Mouse (Mus musculus) adrenal gland, postnatal 4 days (tissue): ENCODE results near the gene Mblac2. TPM values are rescaled to one million over a fixed set of nuclear protein-coding genes. Genes with fewer than 3 reads are reported as not detected.

Experiments
- DNase-seq, 2 experiments: peaks; one replicate each; pipeline ENCODE4 v3.0.0; 2021 to 2022; ENCODE audit warnings: low spot score in 2 of 2, mixed read lengths in 2 of 2
- total RNA-seq, 2 experiments: library from RNA; stranded (reverse); gene quantifications; 2 replicates each; pipeline ENCODE4 v1.2.3; 2021

Gene Mblac2
- total RNA-seq, 2 experiments from 2014 or later, result 9.7 to 10.4 TPM

GRCm38 (mm10) chr13:81730362-81730761, 19.2 kb downstream of the Mblac2 start:
- no peak for DNase-seq

- DNase-seq, result no peak
Measured at GRCm38 (mm10) chr13:81736606-81737005, 25.5 kb downstream of the Mblac2 start.

- DNase-seq, result no peak
Measured at GRCm38 (mm10) chr13:81740898-81741297, 29.8 kb downstream of the Mblac2 start.

GRCm38 (mm10) chr13:81743391-81744091, 32.4 kb downstream of the Mblac2 start:
- no peak for DNase-seq

- DNase-seq, result no peak
Measured at GRCm38 (mm10) chr13:81744092-81744396, 32.9 kb downstream of the Mblac2 start.

- no peak for DNase-seq
Measured at GRCm38 (mm10) chr13:81754878-81755277, 43.7 kb downstream of the Mblac2 start.

GRCm38 (mm10) chr13:81755324-81755723, 44.2 kb downstream of the Mblac2 start:
- no peak for DNase-seq

- no peak for DNase-seq
Measured at GRCm38 (mm10) chr13:81757058-81757660, 46.0 kb downstream of the Mblac2 start.

- DNase-seq, result no peak
Measured at GRCm38 (mm10) chr13:81760379-81760778, 49.2 kb downstream of the Mblac2 start.

- DNase-seq, result no peak
Measured at GRCm38 (mm10) chr13:81761566-81762186, 50.5 kb downstream of the Mblac2 start.

- DNase-seq, result no peak
Measured at GRCm38 (mm10) chr13:81764173-81764572, 53.0 kb downstream of the Mblac2 start.

- DNase-seq, result peak in 1 of 2 experiments; percentile 29
Measured at GRCm38 (mm10) chr13:81767038-81767659, 56.0 kb downstream of the Mblac2 start.

- DNase-seq, result no peak
Measured at GRCm38 (mm10) chr13:81776217-81776616, 65.1 kb downstream of the Mblac2 start.

GRCm38 (mm10) chr13:81782475-81782874, 71.3 kb downstream of the Mblac2 start:
- no peak for DNase-seq

GRCm38 (mm10) chr13:81782971-81783404, 71.8 kb downstream of the Mblac2 start, which contains the start of gene Cetn3:
Gene Cetn3, plus strand, starts transcription at chr13:81783077.
- peak; percentile 60 to 86 for DNase-seq

GRCm38 (mm10) chr13:81783405-81784342, 72.5 kb downstream of the Mblac2 start:
- DNase-seq, result peak; percentile 92 to 93

GRCm38 (mm10) chr13:81785766-81786480, 74.8 kb downstream of the Mblac2 start:
- DNase-seq, result no peak

GRCm38 (mm10) chr13:81790160-81790559, 79.0 kb downstream of the Mblac2 start:
- DNase-seq, result no peak

GRCm38 (mm10) chr13:81791861-81792260, 80.7 kb downstream of the Mblac2 start:
- no peak for DNase-seq

- no peak for DNase-seq
Measured at GRCm38 (mm10) chr13:81793850-81794249, 82.7 kb downstream of the Mblac2 start.
